Mouse (Mus musculus) retina, postnatal 1 day (tissue): Measurements from ENCODE around the gene Zfp628.

Experiments used
- DNase-seq: peaks from one replicate; pipeline ENCODE4 v3.0.0-alpha.2; 2012

Gene Zfp628

GRCm38 (mm10) chr7:4919096-4919495, 4.1 kb downstream of the Zfp628 start:
- DNase-seq: no peak

DNA sequence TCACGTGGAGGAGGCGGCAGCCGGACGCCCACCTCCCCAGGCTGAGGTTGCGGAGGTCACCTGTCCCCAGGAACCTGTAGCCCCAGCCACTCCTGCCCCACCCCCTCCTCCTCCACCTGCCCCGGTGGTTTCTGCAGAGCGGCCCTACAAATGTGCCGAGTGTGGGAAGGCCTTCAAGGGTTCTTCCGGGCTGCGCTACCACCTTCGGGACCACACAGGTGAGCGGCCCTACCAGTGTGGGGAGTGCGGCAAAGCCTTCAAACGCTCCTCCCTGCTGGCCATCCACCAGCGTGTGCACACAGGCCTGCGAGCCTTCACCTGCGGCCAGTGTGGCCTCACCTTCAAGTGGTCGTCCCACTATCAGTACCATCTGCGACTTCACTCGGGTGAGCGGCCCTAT, 5.0 kb downstream of the Zfp628 start:
- no peak for DNase-seq

- no peak for DNase-seq
These were observed 5.5 kb downstream of the Zfp628 start for GRCm38 (mm10) chr7:4920496-4920895.

GRCm38 (mm10) chr7:4920976-4921823, 6.2 kb downstream of the Zfp628 start:
- DNase-seq: no peak

DNA sequence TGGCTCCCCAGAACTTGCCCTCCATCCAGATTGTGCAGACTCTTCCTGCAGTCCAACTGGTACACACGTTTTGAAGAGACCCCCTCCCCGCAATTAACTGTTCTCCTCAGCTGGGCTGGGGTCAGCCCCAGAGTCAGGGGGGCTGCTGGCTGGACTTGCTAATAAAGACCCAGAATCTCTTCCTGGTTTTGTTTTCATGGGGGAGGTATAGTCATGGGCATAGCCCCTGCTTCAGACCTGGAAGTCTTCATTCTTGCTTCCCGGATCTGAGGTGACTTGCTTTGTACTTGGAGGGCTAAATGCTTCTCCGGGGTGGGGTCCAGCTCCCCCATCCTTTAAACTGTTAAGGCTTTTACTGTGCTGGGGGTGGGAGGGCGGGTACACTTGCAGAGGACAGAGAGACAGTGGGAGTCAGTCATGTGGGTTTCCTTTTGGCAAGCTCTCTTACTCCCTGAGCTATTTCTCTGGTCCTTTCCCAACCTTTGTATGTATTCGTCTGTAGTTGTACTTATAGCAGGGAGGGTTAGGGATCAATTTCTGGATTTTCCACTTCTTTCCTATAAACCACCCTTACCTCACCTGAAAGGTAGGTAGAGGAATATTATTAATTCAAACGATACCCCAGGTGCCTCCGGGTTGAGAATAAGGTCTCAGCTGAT, 6.9 kb downstream of the Zfp628 start, which contains the start of gene Nat14:
Gene Nat14, plus strand, starts transcription at position 205 of the 659 bp plus-strand sequence.
- no peak for DNase-seq

GRCm38 (mm10) chr7:4922508-4922907, 7.5 kb downstream of the Zfp628 start:
- DNase-seq: peak; percentile 96

DNA sequence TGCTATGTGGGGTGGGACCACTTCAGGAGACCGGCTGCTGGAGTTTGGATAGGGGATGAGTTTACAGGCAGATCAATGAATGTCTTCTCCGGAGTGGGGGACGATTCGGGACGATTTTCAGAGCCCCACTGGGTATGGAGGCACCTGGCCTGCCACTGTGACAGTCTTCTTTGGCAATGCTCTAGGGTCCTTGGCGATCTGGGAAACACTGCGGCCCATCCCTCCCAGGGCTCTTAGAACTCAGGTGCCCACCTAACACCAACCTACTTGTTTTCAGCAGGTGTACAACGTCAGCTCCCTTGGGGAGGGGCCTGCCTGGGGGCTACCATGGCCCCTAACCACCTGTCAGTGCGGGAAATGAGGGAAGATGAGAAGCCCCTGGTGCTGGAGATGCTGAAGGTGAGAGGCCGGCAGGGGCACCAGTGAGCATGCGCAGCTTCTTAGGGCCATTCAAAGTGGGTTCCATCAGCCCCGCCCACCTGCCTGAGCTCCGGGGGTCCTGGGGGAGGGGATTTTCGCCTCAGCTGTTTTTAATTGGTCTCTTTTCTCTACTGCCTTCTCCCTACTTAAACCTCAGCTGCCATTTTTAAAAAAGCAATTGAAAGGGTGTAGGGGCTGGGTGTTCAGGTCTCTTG, 8.0 kb downstream of the Zfp628 start:
- peak; percentile 88 for DNase-seq

DNA sequence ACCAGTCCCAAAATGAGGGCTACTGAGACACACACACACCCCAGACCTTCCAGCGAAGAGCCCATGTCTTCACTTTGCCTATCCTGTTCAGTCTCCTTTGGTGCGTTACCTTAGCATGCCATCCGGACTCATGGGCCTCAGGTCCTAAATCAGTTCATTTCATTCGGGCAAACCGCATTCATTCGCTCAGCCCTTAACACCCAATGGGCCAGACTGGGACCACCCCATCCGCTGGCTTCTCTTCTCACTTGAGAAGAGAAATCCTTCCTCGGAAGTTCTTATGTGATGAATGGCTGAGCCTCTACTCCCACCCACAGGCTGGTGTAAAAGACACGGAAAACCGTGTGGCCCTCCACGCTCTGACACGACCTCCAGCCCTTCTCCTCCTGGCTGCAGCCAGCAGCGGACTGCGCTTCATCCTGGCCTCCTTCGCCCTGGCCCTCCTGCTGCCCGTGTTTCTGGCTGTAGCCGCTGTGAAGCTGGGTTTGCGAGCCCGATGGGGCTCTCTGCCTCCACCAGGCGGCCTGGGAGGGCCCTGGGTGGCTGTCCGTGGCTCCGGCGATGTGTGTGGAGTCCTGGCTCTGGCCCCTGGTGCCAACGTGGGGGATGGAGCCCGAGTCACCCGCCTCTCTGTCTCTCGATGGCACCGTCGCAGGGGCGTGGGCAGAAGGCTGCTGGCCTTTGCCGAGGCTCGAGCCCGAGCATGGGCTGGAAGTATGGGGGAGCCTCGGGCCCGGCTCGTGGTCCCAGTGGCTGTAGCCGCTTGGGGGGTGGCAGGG, 8.8 kb downstream of the Zfp628 start:
- DNase-seq: peak; percentile 67

DNA sequence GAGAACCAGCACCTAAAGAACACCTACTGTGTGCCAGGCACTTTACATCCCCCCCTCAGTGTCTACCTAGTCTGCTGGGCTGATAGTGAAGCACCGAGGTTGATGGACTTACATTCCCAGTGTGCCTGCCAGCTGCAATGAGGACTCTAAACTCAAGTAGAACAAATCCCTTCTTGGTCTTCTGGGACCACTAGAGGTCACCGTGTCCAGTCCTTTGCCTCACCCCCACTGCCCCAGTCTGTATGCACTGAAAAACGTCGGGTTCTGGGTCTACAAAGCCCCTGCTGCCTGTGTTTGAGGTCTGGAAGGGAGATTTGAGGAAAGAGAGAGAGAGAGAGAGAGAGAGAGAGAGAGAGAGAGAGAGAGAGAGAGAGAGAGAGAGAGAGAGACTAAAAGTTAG, 9.5 kb downstream of the Zfp628 start:
- peak; percentile 49 for DNase-seq

- peak; percentile 70 for DNase-seq
These were observed 9.9 kb downstream of the Zfp628 start for GRCm38 (mm10) chr7:4924891-4925301.

GRCm38 (mm10) chr7:4925441-4926381, 10.7 kb downstream of the Zfp628 start, which contains the start of gene Ssc5d:
TSS of gene Ssc5d (plus strand) at chr7:4925785.
- DNase-seq: peak; percentile 77

- DNase-seq: no peak
These were observed 11.8 kb downstream of the Zfp628 start for GRCm38 (mm10) chr7:4926849-4927248.

- DNase-seq: no peak
These were observed 12.7 kb downstream of the Zfp628 start for GRCm38 (mm10) chr7:4927711-4928110.

DNA sequence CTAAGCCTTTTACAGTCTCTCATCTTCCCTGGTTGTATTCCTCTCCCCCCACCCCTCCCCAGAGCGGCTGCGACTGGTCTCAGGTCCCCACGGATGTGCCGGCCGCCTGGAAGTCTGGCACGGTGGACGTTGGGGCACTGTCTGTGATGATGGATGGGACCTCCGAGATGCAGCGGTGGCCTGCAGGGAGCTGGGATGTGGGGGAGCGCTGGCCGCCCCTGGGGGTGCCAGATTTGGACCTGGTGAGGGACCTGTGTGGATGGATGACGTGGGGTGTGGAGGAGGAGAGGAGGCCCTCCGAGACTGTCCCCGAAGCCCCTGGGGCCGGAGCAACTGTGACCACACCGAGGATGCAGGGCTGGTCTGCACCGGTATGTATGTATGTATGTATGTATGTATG, 13.3 kb downstream of the Zfp628 start:
- no peak for DNase-seq

DNA sequence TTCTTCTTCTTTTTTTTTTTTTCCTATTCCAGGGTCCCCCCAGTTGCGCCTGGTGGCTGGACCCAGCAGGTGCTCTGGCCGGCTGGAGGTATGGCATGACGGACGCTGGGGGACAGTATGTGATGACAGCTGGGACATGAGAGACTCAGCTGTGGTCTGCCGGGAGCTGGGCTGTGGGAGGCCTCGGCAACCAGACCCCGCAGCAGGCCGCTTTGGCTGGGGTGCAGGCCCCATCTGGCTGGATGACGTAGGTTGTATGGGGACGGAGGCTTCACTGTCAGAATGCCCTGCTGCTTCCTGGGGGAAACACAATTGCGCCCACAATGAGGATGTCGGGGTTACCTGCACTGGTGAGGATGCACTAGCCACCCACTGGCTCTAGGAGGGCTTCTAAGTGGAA, 18.1 kb downstream of the Zfp628 start:
- no peak for DNase-seq

GRCm38 (mm10) chr7:4934160-4934914, 19.3 kb downstream of the Zfp628 start:
- DNase-seq: no peak

- DNase-seq: no peak
These were observed 21.8 kb downstream of the Zfp628 start for GRCm38 (mm10) chr7:4936832-4937231.

- DNase-seq: no peak
These were observed 22.4 kb downstream of the Zfp628 start for GRCm38 (mm10) chr7:4937392-4937791.

- peak; percentile 72 for DNase-seq
These were observed 23.4 kb downstream of the Zfp628 start for GRCm38 (mm10) chr7:4938456-4938855.

DNA sequence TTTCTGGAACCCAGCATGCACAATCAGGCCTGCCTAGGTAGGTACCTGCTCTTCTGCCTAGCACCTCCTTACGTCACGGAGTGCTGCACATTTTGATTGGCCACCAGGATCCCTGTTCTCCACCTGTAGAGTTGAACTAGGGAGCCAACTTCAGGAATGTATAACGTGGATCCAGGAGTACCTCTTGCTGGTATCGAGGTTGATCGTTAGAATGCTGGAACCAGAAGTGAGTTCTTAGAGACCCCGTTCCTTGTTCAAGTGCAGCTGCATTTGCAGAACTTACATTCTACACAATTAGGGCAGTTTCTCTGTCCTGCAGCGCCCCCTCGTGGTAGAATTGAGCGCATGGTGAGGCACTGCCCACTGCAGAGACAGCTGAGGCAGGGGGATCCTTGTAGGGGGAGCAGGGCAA, 25.1 kb downstream of the Zfp628 start:
- peak; percentile 86 for DNase-seq

DNA sequence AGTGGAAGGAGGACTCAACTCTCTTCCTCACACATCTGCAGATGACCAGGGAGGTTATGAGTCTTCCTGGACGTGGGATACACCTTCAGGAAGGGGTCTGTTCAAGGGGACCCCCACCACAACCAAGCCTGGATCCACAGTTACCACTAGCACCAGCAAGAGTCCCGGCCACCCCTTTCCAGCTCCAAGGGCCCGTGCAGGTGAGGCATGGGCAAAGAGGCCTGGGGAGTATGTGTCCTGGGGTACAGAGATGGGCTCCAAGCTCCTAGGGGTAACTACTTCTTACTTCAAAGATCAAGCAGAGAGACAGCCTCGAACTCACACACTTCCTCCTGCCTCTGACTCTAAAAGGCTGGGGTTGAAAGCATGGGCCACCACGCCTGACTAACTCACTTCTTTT, 27.7 kb downstream of the Zfp628 start:
- no peak for DNase-seq
